Mouse (Mus musculus): ENCODE measurements around the gene Man1a2. TPM values are rescaled to one million over a fixed set of nuclear protein-coding genes. Genes with fewer than 3 reads are reported as not detected.

The Man1a2 gene
- total RNA-seq, 2 experiments from 2014 or later: 112 to 118 TPM

- intact Hi-C loops (cut with DNase I): no loop called here
- DNase-seq (ENCODE audit: extremely low spot score in 1 of 2, low spot score in 2 of 2): no peak
Measured at GRCm38 (mm10) chr3:100688747-100689146, 3.4 kb upstream of the Man1a2 start.

- DNase-seq (ENCODE audit: extremely low spot score in 1 of 2, low spot score in 2 of 2): no peak
- intact Hi-C loops (cut with DNase I): no loop called here
Measured at GRCm38 (mm10) chr3:100686756-100687155, 1.5 kb upstream of the Man1a2 start.

GRCm38 (mm10) chr3:100685763-100686370 is 564 bp upstream of the Man1a2 start:
- DNase-seq (ENCODE audit: extremely low spot score in 1 of 2, low spot score in 2 of 2): peak; percentile 49 to 88
- intact Hi-C loops (cut with DNase I): no loop called here

GRCm38 (mm10) chr3:100684234-100684975 is 898 bp downstream of the Man1a2 start:
- intact Hi-C loops (cut with DNase I): loop anchor here (5.0 kb wide), 1 partner anchor 112 kb away; no protein-coding TSS in a partner anchor
- peak; percentile 23 to 33 for DNase-seq (ENCODE audit: extremely low spot score in 1 of 2, low spot score in 2 of 2)

- intact Hi-C loops (cut with DNase I): loop anchor here (5.0 kb wide), 1 partner anchor 111 kb away; no protein-coding TSS in a partner anchor
- no peak for DNase-seq (ENCODE audit: extremely low spot score in 1 of 2, low spot score in 2 of 2)
Measured at GRCm38 (mm10) chr3:100682841-100683240, 2.5 kb downstream of the Man1a2 start.

GRCm38 (mm10) chr3:100682281-100682680 is 3.0 kb downstream of the Man1a2 start:
- intact Hi-C loops (cut with DNase I): loop anchor here (5.0 kb wide), 1 partner anchor 110 kb away; no protein-coding TSS in a partner anchor
- no peak for DNase-seq (ENCODE audit: extremely low spot score in 1 of 2, low spot score in 2 of 2)

GRCm38 (mm10) chr3:100681448-100682092 is 3.7 kb downstream of the Man1a2 start:
- no peak for DNase-seq (ENCODE audit: extremely low spot score in 1 of 2, low spot score in 2 of 2)
- intact Hi-C loops (cut with DNase I): loop anchor here (5.0 kb wide), 1 partner anchor 109 kb away; no protein-coding TSS in a partner anchor

GRCm38 (mm10) chr3:100680226-100680625 is 5.1 kb downstream of the Man1a2 start:
- intact Hi-C loops (cut with DNase I): loop anchor here (5.0 kb wide), 1 partner anchor 108 kb away; no protein-coding TSS in a partner anchor
- DNase-seq (ENCODE audit: extremely low spot score in 1 of 2, low spot score in 2 of 2): peak in 1 of 2 experiments; percentile 23

GRCm38 (mm10) chr3:100678951-100679570 is 6.2 kb downstream of the Man1a2 start:
- intact Hi-C loops (cut with DNase I): no loop called here
- no peak for DNase-seq (ENCODE audit: extremely low spot score in 1 of 2, low spot score in 2 of 2)

GRCm38 (mm10) chr3:100675146-100675545 is 10.2 kb downstream of the Man1a2 start:
- no peak for DNase-seq (ENCODE audit: extremely low spot score in 1 of 2, low spot score in 2 of 2)

GRCm38 (mm10) chr3:100670412-100670811 is 14.9 kb downstream of the Man1a2 start:
- DNase-seq (ENCODE audit: extremely low spot score in 1 of 2, low spot score in 2 of 2): no peak
- intact Hi-C loops (cut with DNase I): no loop called here

More at GRCm38 (mm10) chr3:100675146-100675545, 10.2 kb downstream of the Man1a2 start:
- intact Hi-C loops (cut with DNase I): no loop called here

GRCm38 (mm10) chr3:100653291-100653690 is 32.0 kb downstream of the Man1a2 start:
- intact Hi-C loops (cut with DNase I): no loop called here
- no peak for DNase-seq (ENCODE audit: extremely low spot score in 1 of 2, low spot score in 2 of 2)

- DNase-seq (ENCODE audit: extremely low spot score in 1 of 2, low spot score in 2 of 2): no peak
- intact Hi-C loops (cut with DNase I): no loop called here
Measured at GRCm38 (mm10) chr3:100641581-100641980, 43.7 kb downstream of the Man1a2 start.

- DNase-seq (ENCODE audit: extremely low spot score in 1 of 2, low spot score in 2 of 2): no peak
- intact Hi-C loops (cut with DNase I): no loop called here
Measured at GRCm38 (mm10) chr3:100636255-100636654, 49.0 kb downstream of the Man1a2 start.

GRCm38 (mm10) chr3:100634821-100635220 is 50.5 kb downstream of the Man1a2 start:
- DNase-seq (ENCODE audit: extremely low spot score in 1 of 2, low spot score in 2 of 2): no peak
- intact Hi-C loops (cut with DNase I): no loop called here

GRCm38 (mm10) chr3:100618511-100618910 is 66.8 kb downstream of the Man1a2 start:
- DNase-seq (ENCODE audit: extremely low spot score in 1 of 2, low spot score in 2 of 2): no peak
- intact Hi-C loops (cut with DNase I): no loop called here

- intact Hi-C loops (cut with DNase I): no loop called here
- no peak for DNase-seq (ENCODE audit: extremely low spot score in 1 of 2, low spot score in 2 of 2)
Measured at GRCm38 (mm10) chr3:100610916-100611315, 74.4 kb downstream of the Man1a2 start.

- no peak for DNase-seq (ENCODE audit: extremely low spot score in 1 of 2, low spot score in 2 of 2)
- intact Hi-C loops (cut with DNase I): no loop called here
Measured at GRCm38 (mm10) chr3:100604539-100604938, 80.8 kb downstream of the Man1a2 start.

- intact Hi-C loops (cut with DNase I): no loop called here
Measured at GRCm38 (mm10) chr3:100599265-100599820, 86.0 kb downstream of the Man1a2 start.

More at GRCm38 (mm10) chr3:100599265-100599820, 86.0 kb downstream of the Man1a2 start:
- no peak for DNase-seq (ENCODE audit: extremely low spot score in 1 of 2, low spot score in 2 of 2)
